8 mouse cellular contexts compared by ENCODE assay signal in the genomic region with DNA sequence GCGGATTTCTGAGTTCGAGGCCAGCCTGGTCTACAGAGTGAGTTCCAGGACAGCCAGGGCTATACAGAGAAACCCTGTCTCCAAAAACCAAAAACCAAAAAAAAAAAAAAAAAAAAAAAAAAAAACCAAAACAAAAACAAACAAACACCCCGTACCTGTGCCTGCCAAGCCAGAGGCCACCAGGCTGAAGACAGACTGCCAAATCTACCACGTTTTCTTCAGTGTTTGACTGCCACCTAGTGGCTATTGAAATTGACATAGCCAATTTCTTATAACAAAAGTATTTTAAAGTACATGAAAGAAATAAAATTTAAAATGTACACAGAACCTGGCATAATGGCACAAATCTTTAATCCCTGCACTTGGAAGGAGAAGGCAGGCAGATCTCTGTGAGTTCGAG. TPM values are rescaled to one million over a fixed set of nuclear protein-coding genes. Genes with fewer than 3 reads are reported as not detected.
DNase-seq lines count a peak whose midpoint lies in the region; ATAC-seq and TF ChIP-seq lines count a peak whose summit lies in the region.
"Not testable (repeated sequence)": the region's sequence is repeated elsewhere in the genome, so short reads cannot be mapped to it uniquely, and the experiment has no call there.

No protein-coding gene starts in this region.

- H3K4me1 ChIP-seq in G1E (ENCODE audit: insufficient read depth, low read depth, low read length); lung, adult 2 months (ENCODE audit: control insufficient read depth, insufficient read depth, low read length): not testable (repeated sequence)

- TF ChIP-seq POLR2A in lung, adult 2 months (IDR thresholded peaks at IDR 0.05; ENCODE audit: borderline replicate concordance, extremely low read depth, low read depth, low read length): not testable (repeated sequence)

- H3K4me3 ChIP-seq in G1E (ENCODE audit: low read depth, low read length); lung, adult 2 months (replicated peaks; ENCODE audit: extremely low read depth, low read depth, low read length): not testable (repeated sequence)

- H3K9me3 ChIP-seq in G1E (replicated peaks): not testable (repeated sequence)

- not testable (repeated sequence) for DNase-seq in G1E (ENCODE audit: low spot score); lung, adult 2 months
- DNase-seq in brain, embryonic 18.5 days (ENCODE audit: low read depth, low spot score): peak; percentile 42
- DNase-seq in embryo, embryonic 11.5 days (ENCODE audit: low read depth, low spot score): peak; percentile 64
- DNase-seq in heart, adult 8-10 months (ENCODE audit: low spot score): peak; percentile 68
- peak; percentile 70 for DNase-seq in kidney, postnatal 14 days
- peak; percentile 42 for DNase-seq in retina, adult 2 months (ENCODE audit: low read depth, low spot score)
- peak; percentile 58 for DNase-seq in thymus, postnatal 14 days

- not testable (repeated sequence) for TF ChIP-seq CTCF in G1E (IDR thresholded peaks at IDR 0.05; ENCODE audit: low read depth, low read length)
- TF ChIP-seq CTCF in lung, adult 2 months (IDR thresholded peaks at IDR 0.05; ENCODE audit: insufficient read depth, low read length): peak; percentile 46

- not testable (repeated sequence) for H3K36me3 ChIP-seq in G1E (replicated peaks)

- 0 out of 2 replicates have a peak, but pooled peaks have one; percentile 22 for ATAC-seq in G1E (ENCODE audit: extremely low read depth, insufficient number of reproducible peaks, low FRiP score, poor library complexity, severe bottlenecking)

- H3K27me3 ChIP-seq in G1E (ENCODE audit: insufficient read depth, low read length): not testable (repeated sequence)

- 39% methylated on average over 5 of the region's 5 CpGs for WGBS in lung, adult 2 months

RNA-seq across cellular contexts. Expression of gene Ulk4, which starts 36.8 kb away (rescaled TPM):
- 1.3 and 1.6 TPM in 2 replicates for total RNA-seq in G1E (2014; fragmentation: Nextera tagmentation)
- total RNA-seq in G1E (2017): 3.2 and 3.8 TPM in 2 replicates
- 0.52 and 0.64 TPM in 2 replicates for polyA plus RNA-seq in G1E (2012)
- under 1 TPM; 0.14 to 0.41 (median 0.30) TPM for total RNA-seq in heart, adult 8-10 months (2022)
- 10.6 and 14.9 TPM in 2 replicates for polyA plus RNA-seq in lung, adult 2 months (2012; rRNA removed)

RNA-seq across cellular contexts. Expression of gene Trak1, which starts 57.1 kb away (rescaled TPM):
- 35.3 and 35.7 TPM in 2 replicates for total RNA-seq in G1E (2014; fragmentation: Nextera tagmentation)
- 13.6 and 14.6 TPM in 2 replicates for total RNA-seq in G1E (2017)
- 20.2 and 21.3 TPM in 2 replicates for polyA plus RNA-seq in G1E (2012)
- total RNA-seq in heart, adult 8-10 months (2022): 100 to 1,000 TPM; 294 to 334 (median 302) TPM
- 73.9 and 88.5 TPM in 2 replicates for polyA plus RNA-seq in lung, adult 2 months (2012; rRNA removed)

Comparison
In these comparisons a context has a peak if more than half of its experiments do, and no peak if none do; other contexts are left out.
1. RNA of gene Trak1, which starts 57.1 kb away (total RNA-seq): 294 to 334 TPM in heart, adult 8-10 months; 13.6 to 35.7 TPM in G1E; every median in the first group is over 4 times any median in the second.